Mouse (Mus musculus) embryo, embryonic 11 days (tissue): ENCODE data around the gene Zfp985.
"Not testable (repeated sequence)": the region's sequence is repeated elsewhere in the genome, so short reads cannot be mapped to it uniquely, and the experiment has no call there.

Source experiments
- DNase-seq: peaks from one replicate; pipeline ENCODE4 v3.0.0-alpha.2; 2015

The Zfp985 gene

GRCm38 (mm10) chr4:147553071-147553470, at the start of gene Zfp985:
TSS of gene Zfp985 (plus strand) at chr4:147553277.
- not testable (repeated sequence) for DNase-seq

DNA sequence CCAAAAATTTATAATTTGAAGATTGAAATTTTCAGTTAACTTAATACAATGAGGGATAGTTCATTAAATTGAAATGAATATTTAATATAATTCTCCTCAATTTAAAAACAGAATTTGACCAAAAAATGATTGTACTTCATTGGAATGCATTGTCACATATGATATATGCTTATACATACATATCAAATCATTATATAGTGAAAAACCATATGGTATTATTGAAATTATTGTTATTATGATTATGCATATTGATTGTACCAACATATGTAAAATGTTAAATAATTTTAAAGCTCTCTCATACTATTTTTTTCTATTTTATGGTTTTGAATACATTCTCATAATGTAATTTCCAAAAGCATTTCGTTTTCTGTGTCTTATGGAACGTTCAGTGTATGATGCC, 43.9 kb upstream of the Zfp985 start:
- DNase-seq = no peak

DNA sequence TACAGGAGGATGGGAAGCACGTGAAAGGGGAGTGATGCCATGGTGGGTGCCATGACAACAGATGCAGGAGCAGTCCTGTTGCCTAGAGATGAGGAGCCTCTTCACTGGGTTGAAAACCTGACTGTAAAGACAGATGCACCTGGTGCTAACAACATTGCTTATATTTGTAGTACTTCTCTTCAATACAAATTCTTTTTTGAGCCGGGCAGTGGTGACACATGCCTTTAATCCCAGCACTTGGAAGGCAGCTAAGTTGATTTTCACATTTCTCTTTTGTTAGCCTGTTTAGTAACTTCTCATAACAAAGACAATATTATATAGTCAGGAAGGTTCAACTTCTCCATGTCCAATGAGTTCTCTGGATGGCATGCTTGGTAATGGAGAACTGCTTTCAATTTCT, 34.1 kb upstream of the Zfp985 start:
- DNase-seq = no peak

DNA sequence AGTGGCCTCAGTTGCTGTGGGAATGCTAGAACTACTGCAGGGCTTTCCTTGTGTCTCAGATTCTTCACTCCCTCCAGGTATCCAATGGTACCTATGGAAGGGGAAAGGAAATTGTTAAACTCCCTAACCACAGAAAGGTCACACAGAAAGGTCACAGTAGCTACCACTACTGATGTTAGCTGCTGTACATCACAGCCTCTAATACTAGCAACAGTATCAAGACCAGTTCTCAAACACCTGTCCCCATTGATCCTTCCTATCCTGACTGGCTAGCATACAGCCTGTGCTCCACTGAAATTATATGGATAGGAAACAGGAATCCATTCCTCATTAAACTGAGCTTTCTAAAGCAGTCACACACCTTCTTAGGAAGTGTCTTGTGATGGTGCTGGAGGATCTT, 33.0 kb upstream of the Zfp985 start:
- DNase-seq = no peak

GRCm38 (mm10) chr4:147525125-147525524, 28.0 kb upstream of the Zfp985 start:
- DNase-seq = no peak

- DNase-seq = no peak
These were observed 22.7 kb upstream of the Zfp985 start for GRCm38 (mm10) chr4:147530366-147530765.

- DNase-seq = not testable (repeated sequence)
These were observed 17.2 kb upstream of the Zfp985 start for GRCm38 (mm10) chr4:147535916-147536315.

DNA sequence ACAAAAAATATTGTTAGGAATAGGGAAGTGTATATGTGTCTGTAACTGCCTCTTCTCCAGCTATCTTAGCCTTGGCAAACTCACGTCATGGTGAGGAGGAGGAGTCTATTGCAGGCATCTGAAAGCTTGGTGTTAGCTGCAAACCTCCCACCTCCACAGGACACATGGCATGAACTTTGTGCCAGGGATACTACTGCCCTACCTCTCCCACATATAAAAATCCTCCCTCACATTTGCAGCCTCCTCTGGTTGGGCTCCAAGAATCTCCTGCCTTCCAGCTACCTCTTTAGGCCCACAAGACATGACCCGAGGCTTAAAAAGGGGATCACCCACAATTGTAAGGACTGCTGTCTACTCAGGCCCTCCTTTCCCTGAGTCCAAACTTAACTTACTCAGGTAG, 15.4 kb upstream of the Zfp985 start:
- DNase-seq = no peak

- DNase-seq = not testable (repeated sequence)
These were observed 13.2 kb upstream of the Zfp985 start, which contains the start of gene Gm16503 for GRCm38 (mm10) chr4:147539918-147540317. TSS of gene Gm16503 (plus strand) at chr4:147540218.

- no peak for DNase-seq
These were observed 12.0 kb upstream of the Zfp985 start for GRCm38 (mm10) chr4:147541105-147541504.

DNA sequence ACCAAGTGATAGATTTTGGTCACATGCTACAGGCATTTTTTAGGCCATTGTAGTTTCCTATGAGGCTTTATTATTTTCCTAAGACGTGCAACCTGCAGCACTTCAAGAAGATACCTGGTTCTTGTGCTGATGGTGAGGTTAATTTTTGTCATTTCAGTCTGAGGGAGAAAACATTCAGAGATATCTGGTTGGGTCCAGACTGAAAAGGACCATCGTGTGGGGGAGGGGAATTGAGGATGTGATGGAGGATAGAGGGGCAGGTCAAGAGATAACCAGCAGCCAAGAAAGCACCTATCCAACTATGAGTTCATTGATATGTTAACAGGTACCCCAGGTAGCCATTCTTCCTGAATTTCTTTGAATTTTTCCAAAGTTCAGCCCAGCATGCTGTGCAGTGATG, 1.3 kb downstream of the Zfp985 start:
- DNase-seq = not testable (repeated sequence)

DNA sequence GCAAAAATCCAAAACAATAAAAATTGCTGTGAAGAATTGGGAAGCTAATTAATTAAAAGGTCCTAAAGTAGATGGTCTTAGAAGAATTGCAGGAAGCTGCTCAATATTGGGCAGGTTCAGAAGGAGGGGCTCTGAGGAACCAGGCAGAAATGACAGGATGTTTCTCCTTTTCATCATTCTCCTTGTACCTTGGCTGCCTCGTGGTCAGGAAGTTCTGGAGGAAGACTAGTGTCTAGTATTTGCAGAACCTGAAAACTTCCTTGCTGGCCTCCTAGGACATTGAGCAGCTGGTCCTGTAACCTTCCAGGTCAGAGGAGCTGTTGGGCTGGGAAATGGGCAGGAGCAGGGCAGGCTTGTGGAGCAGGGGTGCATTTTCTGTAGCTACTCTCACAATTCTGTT, 3.8 kb downstream of the Zfp985 start:
- not testable (repeated sequence) for DNase-seq

GRCm38 (mm10) chr4:147558011-147558410, 4.9 kb downstream of the Zfp985 start:
- not testable (repeated sequence) for DNase-seq

DNA sequence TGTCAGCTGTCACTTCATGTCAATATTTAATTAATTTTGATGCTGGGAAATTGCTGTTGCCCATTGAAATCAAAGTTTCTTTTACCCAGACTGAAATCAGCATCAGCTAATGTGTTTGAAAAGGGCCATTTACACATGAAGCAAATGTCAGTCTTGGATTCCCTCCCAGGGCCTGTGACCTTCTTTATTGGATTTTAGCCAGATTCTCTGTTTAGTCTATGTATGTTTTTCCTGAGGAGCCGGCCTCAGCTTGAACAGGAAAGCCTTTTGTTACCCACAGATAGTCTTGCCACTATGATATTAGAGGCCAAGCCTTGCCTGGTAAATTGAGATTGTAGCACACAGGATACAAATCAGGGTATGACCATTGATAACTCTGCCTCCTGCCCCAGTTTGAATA, 6.0 kb downstream of the Zfp985 start:
- DNase-seq = not testable (repeated sequence)

- DNase-seq = no peak
These were observed 12.5 kb downstream of the Zfp985 start for GRCm38 (mm10) chr4:147565426-147566220.

GRCm38 (mm10) chr4:147571156-147571555, 18.1 kb downstream of the Zfp985 start:
- DNase-seq = not testable (repeated sequence)

DNA sequence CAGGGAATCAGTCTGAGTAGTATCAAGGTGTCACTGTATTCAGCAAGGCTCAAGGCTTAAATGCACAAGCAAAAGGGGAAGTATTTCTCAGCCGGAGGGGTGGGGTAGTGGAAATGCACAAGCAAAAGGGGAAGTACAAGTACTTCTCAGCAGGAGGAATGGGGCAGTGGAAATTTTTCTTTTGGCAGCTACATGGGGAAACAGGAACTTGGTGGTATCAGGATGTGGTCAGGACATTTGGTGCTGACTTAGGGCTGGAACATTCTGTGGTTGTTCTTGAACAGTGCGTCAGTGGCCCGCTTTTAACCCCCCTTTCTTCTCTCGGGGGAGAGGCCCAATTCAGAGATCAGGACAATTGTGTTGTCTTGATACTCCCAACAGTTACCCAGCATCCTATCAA, 26.3 kb downstream of the Zfp985 start:
- not testable (repeated sequence) for DNase-seq

GRCm38 (mm10) chr4:147586511-147587473, 33.7 kb downstream of the Zfp985 start:
- no peak for DNase-seq

DNA sequence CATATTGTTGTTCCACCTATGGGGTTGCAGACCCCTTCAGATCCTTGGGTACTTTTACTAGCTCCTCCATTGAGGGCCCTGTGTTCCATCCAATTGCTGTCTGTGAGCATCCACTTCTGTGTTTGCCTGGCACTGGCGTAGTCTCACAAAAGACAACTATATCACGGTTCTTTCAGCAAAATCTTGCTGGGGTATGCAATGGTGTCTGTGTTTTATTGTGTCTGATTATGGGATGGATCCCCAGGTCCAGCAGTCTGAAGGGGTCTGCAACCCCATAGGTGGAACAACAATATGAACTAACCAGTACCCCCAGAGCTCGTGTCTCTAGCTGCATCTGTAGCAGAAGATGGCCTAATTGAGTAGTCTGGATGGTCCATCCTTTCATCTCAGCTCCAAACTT, 41.6 kb downstream of the Zfp985 start:
- not testable (repeated sequence) for DNase-seq

DNA sequence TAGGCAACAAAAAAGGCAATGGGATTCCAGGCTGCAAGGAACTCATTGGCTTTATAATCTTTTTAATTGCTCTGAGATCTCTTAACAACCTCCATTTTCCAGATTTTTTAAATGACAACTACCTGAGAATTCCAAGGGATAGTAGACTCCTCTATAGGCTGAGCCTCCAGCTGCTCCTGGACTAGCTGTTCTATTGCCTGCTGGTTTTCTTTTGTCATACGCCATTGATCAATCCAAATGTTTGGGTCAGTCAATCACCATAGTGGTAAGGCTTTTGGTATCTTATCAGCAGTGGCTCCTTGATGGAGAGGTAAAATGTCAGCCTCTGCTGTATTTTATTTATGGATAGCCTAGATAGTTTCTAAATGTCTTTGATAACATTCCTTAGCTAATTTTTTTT, 44.6 kb downstream of the Zfp985 start:
- DNase-seq = no peak

DNA sequence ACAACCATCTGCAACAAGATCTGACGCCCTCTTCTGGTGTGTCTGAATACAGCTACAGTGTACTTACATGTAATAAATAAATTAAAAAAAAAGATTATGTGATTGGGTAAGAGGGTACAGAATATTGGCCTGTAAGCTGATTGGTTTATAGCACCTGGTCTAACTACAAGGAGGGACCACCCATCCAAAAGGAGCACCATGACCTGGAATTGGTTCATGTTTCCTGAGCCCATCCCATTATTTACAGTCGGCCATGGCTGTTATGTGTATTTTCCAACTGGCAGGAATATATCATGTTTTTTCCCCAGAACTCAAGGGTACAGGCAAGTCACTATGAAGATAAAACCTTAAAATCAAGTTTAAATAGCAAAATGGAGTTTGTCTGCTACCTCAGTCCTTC, 45.8 kb downstream of the Zfp985 start:
- no peak for DNase-seq

- DNase-seq = no peak
These were observed 48.8 kb downstream of the Zfp985 start for GRCm38 (mm10) chr4:147601881-147602280.

DNA sequence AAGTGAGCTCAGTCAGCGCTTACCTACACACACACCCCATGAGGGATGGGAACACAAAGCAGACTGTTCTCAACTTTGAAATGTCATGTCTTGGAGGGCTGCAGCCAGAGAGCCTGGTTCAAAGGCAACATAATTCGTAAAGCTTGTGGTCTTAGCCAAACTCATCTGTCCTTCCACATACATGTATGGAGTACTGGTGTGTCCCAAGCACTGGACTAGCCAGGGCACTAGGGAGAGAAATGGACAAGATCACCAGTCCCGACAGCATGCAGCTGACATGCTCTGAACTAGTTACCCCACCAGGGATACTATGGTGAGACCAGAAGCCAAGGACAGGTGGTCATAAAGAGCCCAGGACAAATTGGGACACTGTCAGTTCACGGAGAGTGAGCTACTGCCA, 50.7 kb downstream of the Zfp985 start:
- no peak for DNase-seq

DNA sequence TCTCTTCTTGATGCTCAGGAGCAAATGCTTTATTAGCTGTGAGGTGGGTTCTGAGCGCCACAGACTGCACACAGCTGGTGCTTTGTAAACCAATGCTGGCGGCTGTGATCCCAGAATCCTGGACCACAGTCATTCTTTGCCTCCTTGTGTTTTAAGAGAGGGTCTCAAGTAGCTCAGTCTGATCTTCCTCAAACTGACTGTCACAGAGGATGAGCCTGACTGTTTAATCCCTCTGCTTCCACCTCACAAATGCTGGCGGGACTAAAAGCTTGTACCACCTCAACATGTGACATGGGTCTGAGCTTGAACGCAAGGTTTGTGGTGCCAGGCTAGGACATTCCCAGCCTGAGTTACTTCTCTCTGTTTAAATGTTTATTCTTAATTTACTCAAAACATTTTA, 52.4 kb downstream of the Zfp985 start:
- no peak for DNase-seq
